Mouse (Mus musculus) ES-E14 (cell line): ENCODE results near the gene Pram1. TPM values are rescaled to one million over a fixed set of nuclear protein-coding genes. Genes with fewer than 3 reads are reported as not detected.
A peak's percentile ranks its signal among the peaks of the same experiment; 100 is the strongest.
"Not testable (repeated sequence)": the region's sequence is repeated elsewhere in the genome, so short reads cannot be mapped to it uniquely, and the experiment has no call there.

Source experiments
- DNase-seq: peaks from one replicate; pipeline ENCODE4 v3.0.0-alpha.2; 2013; ENCODE audit warnings: low read depth, low spot score
- H3K27ac ChIP-seq: 2 replicates; pipeline ENCODE4 v1.5.1; 2012; ENCODE audit warnings: low read depth, mild to moderate bottlenecking, low read length, moderate library complexity, mixed read lengths; ENCODE audit not compliant: poor library complexity, insufficient read depth, severe bottlenecking
- H3K36me3 ChIP-seq: 2 replicates; pipeline ENCODE4 v1.6.1; 2012; ENCODE audit warnings: mild to moderate bottlenecking, low read length, moderate library complexity, mixed read lengths; ENCODE audit not compliant: control insufficient read depth, poor library complexity, insufficient read depth, severe bottlenecking
- H3K4me1 ChIP-seq, 2 experiments: fragments of 150-350 bp in 1 of 2; sonication (generic) in 1 of 2; 2 replicates each; pipeline ENCODE4 v1.6.1; 2012; ENCODE audit warnings: low read length in 2 of 2, mild to moderate bottlenecking in 1 of 2, mixed read lengths in 1 of 2; ENCODE audit not compliant: control insufficient read depth in 2 of 2, insufficient read depth in 2 of 2, poor library complexity in 1 of 2
- H3K4me3 ChIP-seq, 2 experiments: fragments of 150-350 bp in 1 of 2; sonication (generic) in 1 of 2; 2 replicates each; pipeline ENCODE4 v1.5.1; 2012; ENCODE audit warnings: low read length in 2 of 2, low read depth in 1 of 2, mild to moderate bottlenecking in 1 of 2, mixed read lengths in 1 of 2; ENCODE audit not compliant: insufficient read depth in 1 of 2, poor library complexity in 1 of 2, severe bottlenecking in 1 of 2
- H3K9ac ChIP-seq: 2 replicates; pipeline ENCODE4 v1.6.1; 2012; ENCODE audit warnings: low read depth, mild to moderate bottlenecking, low read length, mixed read lengths; ENCODE audit not compliant: poor library complexity, insufficient read depth, severe bottlenecking
- H3K9me3 ChIP-seq: fragments of 150-350 bp; sonication (generic); 2 replicates; pipeline ENCODE4 v1.6.1; 2012; ENCODE audit warnings: low read depth, mild to moderate bottlenecking, low read length; ENCODE audit not compliant: control insufficient read depth, insufficient read depth
- CHD2 ChIP-seq: IDR thresholded peaks from 2 replicates; pipeline ENCODE4 v1.6.1; 2014; ENCODE audit warnings: mild to moderate bottlenecking, low read depth, low read length, inconsistent platforms
- HCFC1 ChIP-seq: IDR thresholded peaks from 2 replicates; pipeline ENCODE4 v1.6.1; 2012; ENCODE audit warnings: low read length, inconsistent platforms, borderline replicate concordance; ENCODE audit not compliant: insufficient read depth
- MAFK ChIP-seq: IDR thresholded peaks from 2 replicates; pipeline ENCODE4 v1.6.1; 2014; ENCODE audit warnings: mild to moderate bottlenecking, low read depth, low read length, inconsistent platforms; ENCODE audit not compliant: insufficient read depth
- ZC3H11A ChIP-seq: IDR thresholded peaks from 2 replicates; pipeline ENCODE4 v1.6.1; 2012; ENCODE audit warnings: low read depth, mild to moderate bottlenecking, inconsistent platforms, low read length, borderline replicate concordance
- ZNF384 ChIP-seq: IDR thresholded peaks from 2 replicates; pipeline ENCODE4 v1.6.1; 2012; ENCODE audit warnings: low read depth, low read length, inconsistent platforms
- in situ Hi-C, 2 experiments: fragments of 600-800 bp; cut with MboI; formaldehyde crosslinking; loops; one replicate each; pipeline ENCODE4 v1.15.1; 2025; ENCODE audit warnings: low sequenced_read_pairs in 2 of 2, inconsistent platforms in 1 of 2; ENCODE audit not compliant: unreplicated experiment in 2 of 2
- total RNA-seq: library from RNA; depleted of rRNA; stranded (reverse); fragments of 300-350 nt; gene quantifications from 2 replicates; pipeline ENCODE4 v1.2.3, GENCODE M21; 2012

Pram1 gene
- total RNA-seq, 1 experiment: 0.45 TPM

GRCm38 (mm10) chr17:33600831-33601230, 37.0 kb upstream of the Pram1 start:
- H3K27ac ChIP-seq: peak overlapping the region; percentile 73
- no peak for TF ChIP-seq HCFC1
- no peak for TF ChIP-seq ZNF384
- TF ChIP-seq MAFK: no peak
- no peak for TF ChIP-seq CHD2
- no peak for TF ChIP-seq ZC3H11A
- H3K4me1 ChIP-seq: peaks cover 5 to 15% of the 10 kb centered on the region in 2 experiments
- in situ Hi-C loops: no loop called here
- peak overlapping the region in 1 of 2 experiments; percentile 54; a peak in 2 of 4 replicates for H3K4me3 ChIP-seq
- H3K9ac ChIP-seq: no peak overlapping the region
- no peaks in the 10 kb centered on the region for H3K36me3 ChIP-seq
- no peaks in the 10 kb centered on the region for H3K9me3 ChIP-seq
- no peak for DNase-seq

- in situ Hi-C loops: no loop called here
- Histone ChIP-seq H3K27ac (0 out of 2 replicates have a peak overlapping the region, but pooled peaks have one; percentile 40), H3K9me3 (no peaks in the 10 kb centered on the region), H3K36me3 (no peaks in the 10 kb centered on the region), H3K9ac (peak overlapping the region; percentile 21; the same call in 1 of the 2 replicates), H3K4me1 (peaks cover 5 to 15% of the 10 kb centered on the region in 2 experiments), H3K4me3 (peak overlapping the region; percentile 41 to 54)
- no peak for DNase-seq
- TF ChIP-seq HCFC1 (no peak), ZC3H11A (no peak), ZNF384 (no peak), MAFK (no peak), CHD2 (no peak)
These were observed 35.9 kb upstream of the Pram1 start for GRCm38 (mm10) chr17:33601947-33602346.

- no peak for DNase-seq
- no peak overlapping the region for H3K27ac ChIP-seq
- no peak overlapping the region for H3K9ac ChIP-seq
- H3K4me3 ChIP-seq: no peak overlapping the region
- H3K9me3 ChIP-seq: no peaks in the 10 kb centered on the region
- in situ Hi-C loops: no loop called here
- no peaks in the 10 kb centered on the region for H3K4me1 ChIP-seq
- TF ChIP-seq CHD2 (no peak), ZNF384 (no peak), MAFK (no peak), HCFC1 (no peak), ZC3H11A (no peak)
- H3K36me3 ChIP-seq: no peaks in the 10 kb centered on the region
These were observed 30.6 kb upstream of the Pram1 start for GRCm38 (mm10) chr17:33607273-33607672.

- Histone ChIP-seq H3K27ac (no peak overlapping the region), H3K9me3 (peaks cover 1% of the 10 kb centered on the region; the same call in 1 of the 2 replicates), H3K4me3 (no peak overlapping the region), H3K9ac (no peak overlapping the region), H3K4me1 (no peaks in the 10 kb centered on the region), H3K36me3 (no peaks in the 10 kb centered on the region)
- no peak for DNase-seq
- in situ Hi-C loops: no loop called here
- no peak for TF ChIP-seq ZNF384
- no peak for TF ChIP-seq MAFK
- no peak for TF ChIP-seq HCFC1
- no peak for TF ChIP-seq ZC3H11A
- TF ChIP-seq CHD2: no peak
These were observed 27.3 kb upstream of the Pram1 start for GRCm38 (mm10) chr17:33610548-33610947.

GRCm38 (mm10) chr17:33613726-33614125, 24.1 kb upstream of the Pram1 start:
- DNase-seq, H3K9me3 ChIP-seq, H3K36me3 ChIP-seq, H3K27ac ChIP-seq, H3K9ac ChIP-seq, H3K4me3 ChIP-seq, in situ Hi-C loops, H3K4me1 ChIP-seq: not testable (repeated sequence)
